In genomic region chr15:28399258-28399657, GRCm38 (mm10) we compare ENCODE assay signal across 20 mouse cellular contexts.
A peak's percentile ranks its signal among the peaks of the same experiment; 100 is the strongest.
DNase-seq lines count a peak whose midpoint lies in the region; ATAC-seq and TF ChIP-seq lines count a peak whose summit lies in the region.
"Had no signal": no experiment of that assay in that cellular context is flagged by ENCODE, and none has a peak within 500 bp of the region (broad histone marks: within the 10 kb centered on the region; RNA-seq: fewer than 3 reads in every experiment).

No protein-coding gene starts in this region.

- 0 out of 2 replicates have a peak, but pooled peaks cover 3% of the 10 kb centered on the region for H3K4me1 ChIP-seq in forebrain, postnatal 0 days (ENCODE audit: insufficient read depth)
- H3K4me1 ChIP-seq: embryonic facial prominence, embryonic 12.5 days; heart, embryonic 13.5 days had no signal

- no peaks in the 10 kb centered on the region for H3K27me3 ChIP-seq in forebrain, postnatal 0 days (ENCODE audit: insufficient read depth, low read length)
- H3K27me3 ChIP-seq: embryonic facial prominence, embryonic 12.5 days; heart, embryonic 13.5 days; hindbrain, embryonic 12.5 days had no signal

- peak; percentile 69; the same call in 1 of the 2 replicates for ATAC-seq in forebrain, postnatal 0 days
- ATAC-seq: hindbrain, embryonic 16.5 days; inflammation-experienced regulatory T-cells, adult 6 months had no signal

- no peak overlapping the region for H3K4me2 ChIP-seq in forebrain, postnatal 0 days (ENCODE audit: low read depth)
- H3K4me2 ChIP-seq: embryonic facial prominence, embryonic 12.5 days; heart, embryonic 13.5 days; hindbrain, embryonic 12.5 days had no signal

- 29% methylated on average over 8 of the region's 8 CpGs for WGBS in forebrain, postnatal 0 days

- peak; percentile 7 for DNase-seq in layer of hippocampus, adult 11-12 months (ENCODE audit: low spot score)
- no peak for DNase-seq in layer of hippocampus, postnatal 10 days (ENCODE audit: low spot score in 2 of 2)
- DNase-seq in right cerebral cortex, adult 2 months (ENCODE audit: low spot score in 2 of 2): peak; percentile 4
- no peak for DNase-seq in right cerebral cortex, postnatal 10 days (ENCODE audit: low spot score in 2 of 2)
- DNase-seq in forebrain, postnatal 0 days: peak; percentile 24
- DNase-seq in thymus, postnatal 25 days: no peak
- no peak for DNase-seq in heart, postnatal 4 days
- DNase-seq: adrenal gland, adult 2 months; adrenal gland, postnatal 36 days; cerebellum, adult 11-12 months; cerebellum, adult 9-10 months; cerebellum, postnatal 25 days; gastrocnemius, postnatal 36 days; heart, adult 11 months; heart, postnatal 36 days had no signal

- H3K36me3 ChIP-seq in forebrain, postnatal 0 days (ENCODE audit: insufficient read depth): no peaks in the 10 kb centered on the region
- H3K36me3 ChIP-seq: embryonic facial prominence, embryonic 12.5 days; heart, embryonic 13.5 days; hindbrain, embryonic 12.5 days had no signal

- no peaks in the 10 kb centered on the region for H3K9me3 ChIP-seq in forebrain, postnatal 0 days (ENCODE audit: low read length)
- H3K9me3 ChIP-seq: embryonic facial prominence, embryonic 12.5 days; heart, embryonic 13.5 days; hindbrain, embryonic 12.5 days had no signal

- no peak for TF ChIP-seq CTCF in forebrain, postnatal 0 days (IDR thresholded peaks at IDR 0.05; ENCODE audit: low read depth)

- no peak overlapping the region for H3K9ac ChIP-seq in forebrain, postnatal 0 days
- H3K9ac ChIP-seq: embryonic facial prominence, embryonic 12.5 days; heart, embryonic 13.5 days; hindbrain, embryonic 12.5 days had no signal

- H3K27ac ChIP-seq in forebrain, postnatal 0 days (ENCODE audit: low read depth, low read length): no peak overlapping the region
- H3K27ac ChIP-seq: embryonic facial prominence, embryonic 12.5 days; heart, embryonic 13.5 days; hindbrain, embryonic 12.5 days had no signal

- no peak overlapping the region for H3K4me3 ChIP-seq in forebrain, postnatal 0 days (ENCODE audit: low read depth, low read length)
- H3K4me3 ChIP-seq: embryonic facial prominence, embryonic 12.5 days; heart, embryonic 13.5 days; hindbrain, embryonic 12.5 days had no signal

Comparison
In these comparisons a context has a peak if more than half of its experiments do, and no peak if none do; other contexts are left out.
1. DNase-seq: peak in layer of hippocampus, adult 11-12 months (single experiment), right cerebral cortex, adult 2 months (2 of 2) and forebrain, postnatal 0 days (single experiment); none in layer of hippocampus, postnatal 10 days (0 of 2), right cerebral cortex, postnatal 10 days (0 of 2), thymus, postnatal 25 days (single experiment) and heart, postnatal 4 days (single experiment).